Mouse (Mus musculus) ES-E14 (cell line): ENCODE results near the gene Ppef2.

Experiments
- CHD2 ChIP-seq: IDR thresholded peaks from 2 replicates; pipeline ENCODE4 v1.6.1; 2014; ENCODE audit warnings: mild to moderate bottlenecking, low read depth, low read length, inconsistent platforms
- HCFC1 ChIP-seq: IDR thresholded peaks from 2 replicates; pipeline ENCODE4 v1.6.1; 2012; ENCODE audit warnings: low read length, inconsistent platforms, borderline replicate concordance; ENCODE audit not compliant: insufficient read depth
- ZC3H11A ChIP-seq: IDR thresholded peaks from 2 replicates; pipeline ENCODE4 v1.6.1; 2012; ENCODE audit warnings: low read depth, mild to moderate bottlenecking, inconsistent platforms, low read length, borderline replicate concordance

DNA sequence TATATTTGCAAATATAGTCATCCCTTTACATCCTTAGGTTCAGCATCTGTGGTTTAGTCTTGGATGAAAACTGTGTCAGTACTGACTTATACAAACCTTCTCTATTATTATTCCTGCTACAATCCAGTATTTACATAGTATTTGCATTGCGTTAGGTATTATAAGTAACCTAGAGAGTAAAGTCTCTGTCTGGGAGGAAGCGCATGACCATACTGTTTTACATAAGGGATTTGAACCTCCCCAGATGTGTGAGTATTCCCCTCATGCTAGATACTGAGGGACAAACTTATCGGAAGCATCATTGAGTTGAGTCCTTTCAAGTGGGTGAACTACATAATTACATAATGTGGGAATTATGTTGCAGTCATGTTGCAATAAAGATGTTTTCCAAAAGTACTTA, 26.6 kb downstream of the Ppef2 start:
- TF ChIP-seq CHD2 (no peak), HCFC1 (no peak), ZC3H11A (no peak)
